Mouse (Mus musculus): Measurements from ENCODE around the gene Casp1.

The Casp1 gene

DNA sequence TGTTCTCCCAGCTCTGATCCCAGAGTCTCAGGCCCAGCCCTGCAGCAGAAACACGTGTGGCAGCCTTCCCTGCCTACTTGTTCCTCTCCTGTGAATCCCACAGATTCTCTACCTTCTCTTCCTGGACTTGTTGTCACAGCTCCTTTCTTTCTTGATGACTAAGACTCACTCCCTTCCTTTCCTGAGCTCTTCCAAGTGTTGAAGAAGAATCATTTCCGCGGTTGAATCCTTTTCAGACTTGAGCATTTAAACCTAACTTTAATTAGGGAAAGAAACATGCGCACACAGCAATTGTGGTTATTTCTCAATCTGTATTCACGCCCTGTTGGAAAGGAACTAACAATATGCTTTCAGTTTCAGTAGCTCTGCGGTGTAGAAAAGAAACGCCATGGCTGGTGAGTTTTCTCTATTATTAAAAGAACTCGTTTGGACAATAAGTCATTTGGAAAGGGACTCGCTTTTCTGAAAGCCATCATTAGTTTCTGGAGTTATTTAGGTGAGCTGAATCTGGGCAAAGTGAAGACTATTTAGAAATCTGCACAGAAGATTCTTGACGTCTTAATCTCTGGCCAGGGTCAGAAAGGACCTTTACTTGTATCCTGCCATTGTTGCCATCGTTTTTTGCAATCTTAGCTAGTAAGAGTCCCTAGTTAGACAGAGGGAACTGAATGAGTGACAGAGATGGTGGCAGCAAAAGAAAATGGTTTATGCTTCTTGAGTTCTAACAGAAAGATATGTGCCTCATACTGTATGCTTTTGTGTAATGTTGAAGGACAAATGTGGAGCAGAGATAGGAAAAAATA, at the start of gene Casp1:
Casp1 (plus strand) TSS at position 189 of the 803 bp plus-strand sequence.
- DNase-seq = no peak

DNA sequence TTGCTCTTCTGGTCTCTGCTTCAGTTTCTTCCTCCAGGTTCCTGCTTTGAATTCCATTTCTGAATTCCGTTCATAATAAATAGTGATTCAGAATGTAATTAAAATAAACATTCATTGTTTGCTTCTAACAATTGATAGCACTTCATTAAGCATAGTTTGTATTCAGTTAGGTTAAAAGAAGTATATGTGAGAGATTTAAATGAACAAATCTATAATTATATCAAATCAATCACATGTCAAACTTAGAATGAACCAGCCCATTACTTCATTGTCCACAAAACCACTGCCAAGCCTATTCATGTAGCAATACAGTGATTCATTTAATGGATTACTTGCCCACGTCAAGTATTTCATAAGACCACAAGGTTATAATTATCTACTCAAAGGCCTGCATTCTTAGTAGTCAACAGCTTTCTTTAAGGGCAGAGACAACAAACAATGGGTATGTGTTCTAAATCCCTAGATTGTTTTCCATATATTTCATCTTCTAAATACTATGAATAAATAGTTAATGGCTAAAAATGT, 34.3 kb upstream of the Casp1 start:
- no peak for DNase-seq

DNA sequence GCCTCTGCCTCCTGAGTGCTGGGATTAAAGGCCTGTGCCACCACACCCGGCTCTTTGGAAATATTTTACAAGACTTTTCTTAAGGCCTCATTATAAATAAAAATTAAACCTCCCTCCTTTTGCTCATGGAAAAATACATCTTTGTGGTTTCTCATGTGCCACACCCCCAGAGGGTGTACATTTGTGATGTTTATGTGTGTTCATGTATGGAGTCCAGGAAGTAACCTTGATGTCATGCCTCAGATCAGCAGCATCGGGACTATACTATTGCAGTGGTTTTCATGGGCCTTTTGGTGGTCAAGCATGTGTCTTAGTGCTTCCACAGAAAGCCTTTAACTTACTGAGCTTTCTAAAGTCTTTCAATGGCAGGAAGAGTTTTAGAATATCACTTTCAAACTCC, 28.0 kb upstream of the Casp1 start:
- no peak for DNase-seq

DNA sequence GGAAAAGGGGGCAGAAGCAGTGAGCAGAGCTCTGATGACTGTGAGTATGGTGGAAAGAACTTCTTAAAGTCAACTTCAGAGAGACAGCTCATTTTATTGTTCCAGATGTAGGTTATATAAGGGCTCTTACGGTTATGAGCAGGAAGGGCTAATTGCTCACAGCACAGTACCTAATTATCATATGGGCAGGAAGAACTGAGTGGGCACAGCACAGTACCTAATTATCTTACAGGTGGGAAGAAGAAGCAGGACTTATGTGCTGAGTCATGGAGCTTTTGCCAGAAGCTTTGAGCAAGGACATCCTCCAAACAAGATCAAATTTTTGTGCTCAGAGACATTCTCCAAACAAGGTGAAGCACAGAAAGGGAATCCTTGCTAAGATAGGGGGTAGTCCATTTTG, 27.4 kb upstream of the Casp1 start:
- no peak for DNase-seq

DNA sequence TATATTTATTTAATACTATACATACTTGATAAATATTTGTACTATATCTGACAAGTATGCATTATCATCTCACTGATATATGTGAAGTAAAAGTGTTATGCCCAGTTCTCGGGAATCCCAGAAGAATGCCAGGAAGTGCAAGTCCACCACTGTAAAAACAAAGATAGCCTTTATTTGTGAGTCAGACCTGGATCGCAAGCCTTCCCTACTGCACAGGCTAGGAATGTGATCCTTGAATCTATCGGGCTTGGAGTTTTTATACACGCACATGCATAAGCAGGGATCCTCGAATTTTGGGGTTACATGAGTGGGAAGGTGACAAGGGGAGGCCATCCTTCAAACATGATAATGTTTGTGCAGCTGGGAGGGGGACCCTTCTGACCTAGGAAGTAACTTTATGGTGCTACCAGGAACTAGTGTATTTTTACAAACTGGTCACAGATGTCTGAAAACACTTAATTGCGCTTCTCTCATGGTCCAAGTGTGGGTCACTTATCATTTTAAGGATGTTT, 26.9 kb upstream of the Casp1 start:
- no peak for DNase-seq

GRCm38 (mm10) chr9:5286071-5286470, 12.2 kb upstream of the Casp1 start:
- no peak for DNase-seq

DNA sequence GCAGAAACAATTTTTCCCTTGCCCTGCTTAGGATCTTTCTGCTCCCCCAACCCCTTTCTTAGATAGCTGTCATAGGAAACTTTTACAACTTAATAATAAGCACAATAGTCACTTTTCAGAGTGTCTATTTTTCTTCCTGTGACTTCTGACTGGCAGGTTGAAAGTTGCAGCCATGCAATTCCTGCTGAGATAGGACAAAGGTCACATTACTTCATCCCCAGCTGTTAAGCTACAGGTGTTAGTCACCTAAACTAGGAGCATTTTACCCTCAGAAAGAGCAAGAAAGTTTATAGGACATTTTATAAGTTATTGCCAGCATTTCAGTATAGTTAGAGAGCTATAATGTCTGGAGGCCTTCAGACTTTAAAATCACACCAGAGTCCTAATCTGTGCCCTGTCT, 11.7 kb upstream of the Casp1 start:
- DNase-seq = no peak

DNA sequence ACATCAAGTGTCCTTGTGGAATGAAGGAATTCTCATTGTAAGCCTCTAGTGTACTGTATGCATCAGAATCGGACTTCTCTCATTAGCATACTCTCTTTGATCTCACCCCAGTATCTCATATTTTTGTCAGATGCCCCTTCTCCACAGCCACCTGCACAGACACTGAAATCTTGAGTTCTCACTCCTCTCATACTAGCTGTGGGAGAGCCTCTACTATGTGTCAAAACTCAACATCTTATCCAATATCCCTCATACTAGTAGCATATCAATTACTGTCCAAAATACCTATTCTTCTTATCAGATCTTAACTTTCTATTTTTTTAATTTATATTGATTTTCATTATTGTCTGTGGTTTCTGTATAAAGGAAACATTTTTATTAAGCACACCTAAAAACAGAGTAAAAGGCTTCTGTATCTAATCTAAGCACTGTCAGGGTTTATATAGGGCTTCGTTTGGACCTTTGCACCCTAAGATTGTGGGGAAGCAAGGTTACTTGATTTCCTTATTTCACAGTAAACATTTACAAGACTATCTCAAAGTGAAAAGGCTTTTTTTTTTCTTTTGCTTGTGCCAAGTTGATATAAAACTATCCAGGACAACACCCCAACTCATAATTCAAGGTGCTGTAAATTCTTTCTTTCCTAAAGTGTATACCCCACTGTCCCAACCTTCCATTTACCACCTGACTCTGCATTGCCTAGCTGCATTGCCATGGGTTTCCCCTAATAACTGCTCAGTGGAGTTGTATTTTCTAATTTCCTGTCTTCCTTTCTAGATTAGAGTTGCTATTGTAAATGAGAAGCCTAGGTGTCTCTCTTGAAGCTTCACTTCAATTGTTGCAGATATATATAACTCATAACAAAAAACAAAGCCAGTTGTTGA, 1.7 kb upstream of the Casp1 start:
- no peak for DNase-seq

DNA sequence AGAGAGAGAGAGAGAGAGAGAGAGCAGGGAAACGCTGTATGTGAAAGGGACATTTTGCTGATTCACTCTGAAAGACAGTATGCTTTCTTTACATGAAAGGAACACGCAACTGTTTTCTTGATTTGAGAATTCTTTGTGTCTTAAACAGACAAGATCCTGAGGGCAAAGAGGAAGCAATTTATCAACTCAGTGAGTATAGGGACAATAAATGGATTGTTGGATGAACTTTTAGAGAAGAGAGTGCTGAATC, 740 bp downstream of the Casp1 start:
- DNase-seq = no peak

- peak; percentile 18 for DNase-seq
Observed at GRCm38 (mm10) chr9:5308561-5308960, 10.2 kb downstream of the Casp1 start, which contains the start of gene Casp4. Gene Casp4, plus strand, starts transcription at chr9:5308828.

GRCm38 (mm10) chr9:5310112-5310511, 11.8 kb downstream of the Casp1 start:
- no peak for DNase-seq

DNA sequence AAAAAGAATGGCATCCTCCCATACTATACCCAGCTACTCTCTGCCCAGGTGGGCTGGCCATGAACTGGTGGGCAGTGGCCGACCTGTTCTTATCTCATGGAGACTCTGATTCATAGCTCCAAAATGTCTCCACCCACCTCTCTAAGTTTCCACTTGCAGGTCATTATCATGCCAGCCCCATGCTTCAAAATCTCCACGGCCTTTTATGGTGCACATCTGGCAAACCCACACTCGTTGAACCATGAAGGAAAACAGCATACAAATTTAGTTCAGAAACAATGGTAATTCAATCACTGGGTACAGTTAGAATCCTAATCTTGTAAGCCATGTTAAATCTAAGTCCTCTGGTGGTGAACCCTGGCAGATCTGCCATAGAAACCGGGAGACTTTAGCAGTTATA, 13.1 kb downstream of the Casp1 start:
- DNase-seq = no peak

DNA sequence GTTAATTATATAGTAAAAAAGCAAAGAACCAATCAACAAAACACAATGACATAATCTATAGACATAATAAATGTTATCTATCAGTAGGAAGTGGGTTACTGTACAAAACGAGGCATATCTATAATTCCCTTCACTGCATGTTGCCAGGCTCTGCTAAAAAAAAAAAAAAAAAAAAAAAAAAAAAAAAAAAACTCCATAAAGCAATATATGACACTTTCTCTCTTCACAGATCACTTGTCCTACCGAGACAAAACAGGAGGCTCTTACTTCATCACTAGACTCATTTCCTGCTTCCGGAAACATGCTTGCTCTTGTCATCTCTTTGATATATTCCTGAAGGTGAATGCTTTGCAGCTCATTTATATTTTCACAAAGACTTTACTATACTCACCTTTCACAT, 29.9 kb downstream of the Casp1 start:
- no peak for DNase-seq

- no peak for DNase-seq
Observed at GRCm38 (mm10) chr9:5332441-5332840, 34.1 kb downstream of the Casp1 start.

DNA sequence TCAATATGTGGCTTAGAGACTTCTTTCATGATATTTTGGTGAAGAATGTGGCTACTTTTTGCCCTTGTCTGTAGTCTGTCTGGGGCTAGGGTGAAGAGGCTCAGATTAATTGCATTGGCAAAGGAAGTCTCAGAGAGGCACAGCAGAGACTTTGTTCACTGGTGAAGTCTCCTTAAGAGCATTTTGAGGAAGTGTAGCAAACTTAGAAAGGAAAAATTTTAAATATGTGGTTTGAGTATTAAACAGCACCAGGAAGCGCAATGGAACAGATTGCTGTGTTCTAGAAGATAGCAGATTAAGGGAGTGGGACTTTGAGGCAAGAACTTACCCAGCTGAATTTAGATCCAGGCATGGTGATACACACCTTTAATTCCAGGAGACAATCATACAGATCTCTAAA, 35.1 kb downstream of the Casp1 start:
- DNase-seq = no peak

DNA sequence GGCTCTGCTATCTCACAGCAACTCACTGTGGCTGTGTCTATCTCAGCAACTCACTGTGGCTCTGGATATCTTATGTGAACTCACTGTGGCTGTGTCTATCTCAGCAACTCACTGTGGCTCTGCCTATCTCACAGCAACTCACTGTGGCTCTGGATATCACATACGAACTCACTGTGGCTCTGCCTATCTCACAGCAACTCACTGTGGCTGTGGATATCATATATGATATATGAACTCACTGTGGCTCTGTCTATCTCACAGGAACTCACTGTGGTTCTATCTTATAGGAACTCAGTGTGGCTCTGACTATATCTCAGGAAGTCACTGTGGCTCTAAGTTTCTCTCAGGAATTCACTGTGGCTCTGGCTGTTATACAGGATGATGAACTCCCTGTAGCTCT, 44.8 kb downstream of the Casp1 start:
- DNase-seq = no peak

- no peak for DNase-seq
Observed at GRCm38 (mm10) chr9:5344090-5344489, 45.8 kb downstream of the Casp1 start.

GRCm38 (mm10) chr9:5345291-5345898, 47.1 kb downstream of the Casp1 start, which contains the start of gene Casp12:
Gene Casp12, plus strand, starts transcription at chr9:5345430.
- DNase-seq = peak; percentile 18

- no peak for DNase-seq
Observed at GRCm38 (mm10) chr9:5347381-5347780, 49.1 kb downstream of the Casp1 start.

DNA sequence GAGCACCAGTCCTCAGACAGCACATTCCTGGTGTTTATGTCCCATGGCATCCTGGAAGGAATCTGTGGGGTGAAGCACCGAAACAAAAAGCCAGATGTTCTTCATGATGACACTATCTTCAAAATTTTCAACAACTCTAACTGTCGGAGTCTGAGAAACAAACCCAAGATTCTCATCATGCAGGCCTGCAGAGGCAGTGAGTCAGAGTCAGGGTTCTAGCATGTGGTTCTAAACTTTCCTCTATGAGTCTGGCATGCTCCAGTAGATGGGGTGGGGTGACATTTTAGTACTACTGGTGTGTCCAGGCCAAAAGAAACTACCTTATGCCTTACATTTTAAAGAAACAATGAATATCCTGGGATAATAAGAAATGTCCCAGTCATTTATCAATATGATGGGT, 55.4 kb downstream of the Casp1 start:
- DNase-seq = no peak

DNA sequence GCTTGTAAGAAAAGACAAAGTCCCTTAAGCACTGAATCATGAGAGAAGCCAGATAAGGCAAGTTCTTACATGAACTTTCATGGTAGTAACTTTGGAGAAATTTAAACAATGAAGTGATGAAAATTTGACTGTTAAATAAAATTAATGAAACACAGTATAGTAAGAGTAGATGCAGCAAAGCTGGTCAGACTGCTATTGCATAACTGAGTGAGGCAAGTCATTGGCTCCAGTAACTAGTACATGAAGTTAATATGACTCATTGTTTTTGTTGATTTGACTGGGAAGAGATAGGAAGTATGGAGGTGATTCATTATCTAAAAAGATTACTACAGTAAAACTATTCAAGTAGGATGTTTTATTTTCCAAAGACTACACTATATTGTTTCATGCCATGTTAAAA, 58.5 kb downstream of the Casp1 start:
- no peak for DNase-seq

Data from kidney, postnatal 10 days (tissue).